8 mouse cellular contexts compared by ENCODE assay signal in genomic region chr19:27217404-27217940, GRCm38 (mm10). TPM values are rescaled to one million over a fixed set of nuclear protein-coding genes. Genes with fewer than 3 reads are reported as not detected.
DNase-seq lines count a peak whose midpoint lies in the region; ATAC-seq lines count a peak whose summit lies in the region.

No protein-coding gene starts in this region.

- peak overlapping the region; percentile 93 for H3K4me2 ChIP-seq in hindbrain, embryonic 12.5 days (replicated peaks)

- no peaks in the 10 kb centered on the region for H3K9me3 ChIP-seq in hindbrain, embryonic 12.5 days (replicated peaks)

- H3K4me1 ChIP-seq in hindbrain, embryonic 12.5 days = peaks cover 19% of the 10 kb centered on the region

- H3K9ac ChIP-seq in hindbrain, embryonic 12.5 days = peak overlapping the region; percentile 84

- peak overlapping the region; percentile 93 for H3K27ac ChIP-seq in hindbrain, embryonic 12.5 days

- peak; percentile 79 for ATAC-seq in hindbrain, embryonic 12.5 days (ENCODE audit: low FRiP score)

- H3K27me3 ChIP-seq in hindbrain, embryonic 12.5 days = peaks cover 2% of the 10 kb centered on the region

- H3K4me3 ChIP-seq in hindbrain, embryonic 12.5 days = peak overlapping the region; percentile 81

- DNase-seq in adrenal gland, adult (ENCODE audit: inconsistent age in 2 of 2, low spot score in 1 of 2) = peak; percentile 52 to 89
- peak; percentile 83 for DNase-seq in cerebellum, postnatal 10 days
- DNase-seq in frontal cortex, postnatal 14 days (ENCODE audit: low spot score in 2 of 2) = peak; percentile 41 to 56
- DNase-seq in layer of hippocampus, postnatal 25 days (ENCODE audit: extremely low spot score in 1 of 2, low spot score in 1 of 2) = peak; percentile 57 to 73
- DNase-seq in lung, postnatal 14 days = peak; percentile 55
- DNase-seq in retina, postnatal 7 days (ENCODE audit: low read depth, low spot score) = peak; percentile 38
- DNase-seq in spleen, postnatal 36 days (ENCODE audit: low spot score in 2 of 2) = no peak

- no peaks in the 10 kb centered on the region for H3K36me3 ChIP-seq in hindbrain, embryonic 12.5 days

- under 1% methylated on average over 41 of the region's 52 CpGs for WGBS in hindbrain, embryonic 12.5 days

RNA-seq across cellular contexts. Expression of gene Vldlr, which starts 1.2 kb away (rescaled TPM):
- polyA plus RNA-seq in hindbrain, embryonic 12.5 days (2016; fragmentation: Nextera tagmentation; extraction: Ambion mirVana) = 12.6 and 14.1 TPM in 2 replicates
- 10 to 100 TPM; 50.7 to 53.4 TPM for total RNA-seq in layer of hippocampus, postnatal 25 days (2021)

Comparison
In these comparisons a context has a peak if more than half of its experiments do, and no peak if none do; other contexts are left out.
1. DNase-seq: peak in adrenal gland, adult (2 of 2), cerebellum, postnatal 10 days (2 of 2), frontal cortex, postnatal 14 days (2 of 2), layer of hippocampus, postnatal 25 days (2 of 2), lung, postnatal 14 days (single experiment) and retina, postnatal 7 days (single experiment); none in spleen, postnatal 36 days (0 of 2).